Mouse (Mus musculus) kidney, adult 2 months (tissue): ENCODE results near the gene Naa30. TPM values are rescaled to one million over a fixed set of nuclear protein-coding genes. Genes with fewer than 3 reads are reported as not detected.

Experiments
- DNase-seq: peaks from one replicate; pipeline ENCODE4 v3.0.0; 2021
- H3K27ac ChIP-seq: fragments of 200-500 bp; 2 replicates; pipeline ENCODE4 v1.5.1; 2012; ENCODE audit warnings: low read depth, low read length, control low read depth, inconsistent platforms; ENCODE audit not compliant: insufficient read depth
- H3K27me3 ChIP-seq: fragments of 200-500 bp; replicated peaks from 2 replicates; pipeline ENCODE4 v1.6.1; 2012; ENCODE audit warnings: mild to moderate bottlenecking, moderate library complexity, low read length, inconsistent platforms; ENCODE audit not compliant: control insufficient read depth, insufficient read depth
- H3K36me3 ChIP-seq: fragments of 200-500 bp; 2 replicates; pipeline ENCODE4 v1.6.1; 2012; ENCODE audit warnings: mild to moderate bottlenecking, moderate library complexity, low read length, inconsistent platforms; ENCODE audit not compliant: control insufficient read depth, insufficient read depth
- H3K4me1 ChIP-seq: fragments of 200-500 bp; 2 replicates; pipeline ENCODE4 v1.6.1; 2011; ENCODE audit warnings: low read length; ENCODE audit not compliant: control insufficient read depth, insufficient read depth
- H3K4me3 ChIP-seq: fragments of 200-500 bp; 2 replicates; pipeline ENCODE4 v1.5.1; 2011; ENCODE audit warnings: mild to moderate bottlenecking, low read depth, low read length, control low read depth; ENCODE audit not compliant: insufficient read depth
- CTCF ChIP-seq: fragments of 200-500 bp; conservative IDR thresholded peaks from 2 replicates; pipeline ENCODE4 v1.5.1; 2011; ENCODE audit warnings: low read depth, mild to moderate bottlenecking, control low read depth, low read length, moderate library complexity, mixed read lengths; ENCODE audit not compliant: insufficient read depth, insufficient read length
- POLR2A ChIP-seq: fragments of 200-500 bp; IDR thresholded peaks from one replicate; pipeline ENCODE4 v1.6.1; 2011; ENCODE audit warnings: low read depth, low read length, control low read depth
- WGBS: fragments of 180-500 bp; shearing (Covaris S2); methylation state at CpG from one replicate; pipeline ENCODE4 v1.1.7; 2018; 5-methylcytosine and 5-hydroxymethylcytosine counted together
- polyA plus RNA-seq: library from polyadenylated mRNA; depleted of rRNA; stranded (reverse); fragments of >200 nt; gene quantifications from 2 replicates; pipeline ENCODE4 v1.2.3, GENCODE M21; 2012; rRNA removed

Naa30 gene
- 8.6 and 8.8 TPM in 2 replicates for polyA plus RNA-seq

DNA sequence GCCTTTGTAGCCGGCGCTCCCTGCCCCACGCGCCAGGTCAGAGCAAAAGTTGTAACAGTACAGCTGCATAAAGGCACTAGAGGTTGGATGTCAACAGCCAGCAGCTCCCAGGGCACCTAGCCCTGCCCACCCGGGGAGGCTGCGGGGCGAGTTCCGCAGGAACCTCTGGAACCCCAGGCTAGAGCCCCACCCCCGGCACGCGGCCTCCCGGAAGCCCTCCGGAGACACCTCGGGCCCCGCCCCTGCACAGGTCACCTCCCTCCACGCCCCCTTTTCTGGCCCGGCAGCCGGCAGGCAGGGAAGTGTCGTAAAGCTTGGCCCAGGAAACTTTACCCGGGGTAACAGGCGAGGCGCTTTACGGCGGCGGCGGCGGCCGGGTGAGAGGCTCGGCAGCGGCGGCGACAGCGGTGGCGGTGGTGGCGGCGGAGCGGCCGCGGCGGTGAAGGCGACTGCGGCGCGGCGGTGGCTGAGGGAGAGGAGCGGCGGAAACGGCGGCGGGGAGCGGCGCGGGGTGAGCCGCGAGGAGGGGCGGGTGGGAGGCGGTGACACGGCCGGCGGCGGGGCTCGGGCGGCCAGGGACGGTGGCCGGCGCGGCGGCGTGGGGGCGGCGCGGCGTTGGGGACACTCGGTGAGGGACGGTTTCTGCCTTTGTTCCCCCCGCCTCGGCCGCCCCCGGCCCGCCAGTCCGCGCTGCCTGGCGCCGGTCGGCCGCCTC lies at the start of gene Naa30:
Gene Naa30, plus strand, starts transcription at position 360 of the 715 bp plus-strand sequence.
- WGBS = 1% methylated on average over 85 of the region's 86 CpGs

DNA sequence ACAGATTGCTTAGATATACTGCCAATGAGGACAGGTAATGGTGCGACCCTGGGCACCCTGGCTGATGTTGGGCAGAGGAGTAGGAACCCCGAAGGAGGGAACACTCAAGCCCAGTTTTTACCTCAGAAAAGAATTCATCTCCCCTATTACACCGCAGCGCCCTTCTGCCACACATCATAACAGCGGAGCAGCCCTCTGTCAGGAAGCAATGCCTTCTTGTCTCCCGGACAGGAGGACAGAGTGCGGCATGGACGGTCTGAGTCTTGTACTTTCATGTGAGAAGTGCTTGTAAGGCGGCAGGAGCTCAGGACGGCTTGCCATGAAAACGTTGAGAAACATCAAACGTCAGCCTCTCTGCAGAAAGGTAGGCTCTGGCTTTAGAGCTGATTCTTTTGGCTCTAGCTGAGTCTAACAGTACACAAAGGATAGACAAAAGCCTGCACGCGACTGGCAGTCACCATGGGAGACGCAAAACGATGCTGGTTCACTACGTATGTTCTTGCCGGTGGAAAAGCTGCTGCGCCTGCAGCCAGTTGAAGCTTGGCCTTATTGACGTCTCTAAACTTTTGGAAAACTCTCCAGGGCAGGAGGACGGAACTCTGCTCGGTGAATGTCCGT lies 44.8 kb upstream of the Naa30 start:
- DNase-seq = no peak
- WGBS = 85% methylated on average over 23 of the region's 23 CpGs
- Histone ChIP-seq H3K36me3 (no peaks in the 10 kb centered on the region), H3K4me3 (no peak overlapping the region), H3K27me3 (no peaks in the 10 kb centered on the region), H3K4me1 (no peaks in the 10 kb centered on the region), H3K27ac (no peak overlapping the region)
- TF ChIP-seq POLR2A (no peak), CTCF (no peak)

More for the DNA sequence above, at the start of gene Naa30:
- H3K4me3 ChIP-seq = peak within 1 kb of the TSS; percentile 99
- H3K27me3 ChIP-seq = no peaks in the 10 kb centered on the region
- peaks cover 11% of the 10 kb centered on the region; the same call in 1 of the 2 replicates for H3K4me1 ChIP-seq
- peak; percentile 99 for DNase-seq
- peak within 1 kb of the TSS; percentile 56 for H3K27ac ChIP-seq
- no peaks in the 10 kb centered on the region for H3K36me3 ChIP-seq
- TF ChIP-seq CTCF = no peak
- TF ChIP-seq POLR2A = peak; percentile 22

DNA sequence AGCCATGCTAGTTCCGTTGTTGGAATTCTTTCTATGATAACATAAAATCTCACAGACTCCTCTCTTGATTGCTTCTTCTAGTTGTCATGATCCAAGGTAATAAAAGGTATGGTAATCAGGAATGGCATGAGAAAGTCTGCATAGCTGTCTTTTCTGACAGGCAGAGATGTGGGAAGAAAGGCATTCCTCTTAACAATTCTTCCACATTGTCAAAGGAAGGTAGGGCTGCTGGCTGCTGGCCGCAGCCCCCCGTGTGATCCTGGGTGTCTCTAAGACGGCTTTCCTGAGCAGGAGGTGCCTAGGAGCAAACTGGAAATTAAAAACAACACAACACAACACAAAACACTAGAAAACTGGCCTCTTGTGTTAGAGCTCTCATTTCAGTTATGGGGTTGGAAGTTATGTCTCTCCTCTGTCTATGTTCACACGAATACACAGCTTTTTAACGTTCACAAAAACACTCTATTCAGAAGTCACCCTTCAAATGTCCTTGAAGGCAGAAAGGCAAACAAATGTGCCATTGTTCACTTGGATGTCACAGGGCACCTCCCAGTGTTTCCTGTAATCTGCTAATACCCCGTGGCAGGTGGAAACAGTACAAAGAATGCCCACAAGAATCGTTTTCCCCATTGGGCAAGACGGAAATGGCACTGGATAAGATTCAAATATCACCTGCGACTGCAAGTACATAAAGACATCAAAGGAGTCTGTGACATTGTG lies 43.3 kb upstream of the Naa30 start:
- H3K4me3 ChIP-seq = no peak overlapping the region
- WGBS = 64% methylated on average over 10 of the region's 10 CpGs

DNA sequence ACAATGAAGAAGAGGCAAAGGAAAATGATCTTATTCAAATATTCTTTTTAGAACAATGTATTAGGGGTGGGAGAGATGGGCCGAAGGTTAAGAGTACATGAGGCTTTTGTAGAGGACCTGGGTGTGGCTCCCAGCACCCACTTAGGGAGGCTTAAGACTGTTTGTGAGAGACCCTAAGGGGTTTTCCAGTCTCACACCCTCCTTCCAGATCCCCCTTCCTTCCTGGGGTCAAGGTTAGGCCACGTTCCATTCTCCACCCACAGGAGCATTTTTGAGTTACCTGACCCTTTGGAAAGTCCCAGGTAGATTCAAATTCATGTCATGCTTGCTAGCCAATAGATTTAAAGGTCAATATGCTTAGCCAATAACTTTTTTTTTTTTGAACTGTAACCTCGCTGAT lies 39.6 kb upstream of the Naa30 start:
- Histone ChIP-seq H3K4me3 (no peak overlapping the region), H3K4me1 (no peaks in the 10 kb centered on the region), H3K27me3 (no peaks in the 10 kb centered on the region), H3K36me3 (no peaks in the 10 kb centered on the region), H3K27ac (no peak overlapping the region)
- WGBS = 84% methylated on average over 3 of the region's 3 CpGs
- no peak for DNase-seq
- TF ChIP-seq POLR2A = no peak
- TF ChIP-seq CTCF = no peak

More for the DNA sequence above, 43.3 kb upstream of the Naa30 start:
- H3K36me3 ChIP-seq = no peaks in the 10 kb centered on the region
- no peaks in the 10 kb centered on the region for H3K4me1 ChIP-seq
- H3K27me3 ChIP-seq = no peaks in the 10 kb centered on the region
- no peak overlapping the region for H3K27ac ChIP-seq
- no peak for DNase-seq
- TF ChIP-seq POLR2A (no peak), CTCF (no peak)

DNA sequence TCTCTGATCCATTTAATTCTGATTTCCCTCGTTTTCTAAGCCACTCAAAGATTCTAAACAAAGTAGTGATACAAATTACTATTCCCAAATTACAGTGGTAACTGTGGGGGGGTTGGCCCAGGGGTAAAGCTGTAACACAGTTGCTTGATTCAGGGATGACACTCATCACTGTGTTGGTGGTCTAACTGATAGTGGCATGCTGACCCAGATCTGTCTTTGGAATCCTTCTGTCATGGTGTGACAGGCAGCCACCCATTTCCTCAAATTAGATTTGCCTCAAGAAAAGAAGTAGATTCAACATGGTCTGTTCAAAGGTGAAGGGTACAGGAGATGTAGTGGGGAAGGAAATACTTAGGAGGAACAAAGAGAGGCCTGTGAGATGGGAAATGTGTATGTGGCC lies 33.9 kb upstream of the Naa30 start:
- Histone ChIP-seq H3K27ac (no peak overlapping the region), H3K4me3 (no peak overlapping the region), H3K36me3 (no peaks in the 10 kb centered on the region), H3K27me3 (no peaks in the 10 kb centered on the region), H3K4me1 (no peaks in the 10 kb centered on the region)
- DNase-seq = no peak
- TF ChIP-seq POLR2A (no peak), CTCF (no peak)
- WGBS = 59% methylated on average over 1 of the region's 1 CpGs

DNA sequence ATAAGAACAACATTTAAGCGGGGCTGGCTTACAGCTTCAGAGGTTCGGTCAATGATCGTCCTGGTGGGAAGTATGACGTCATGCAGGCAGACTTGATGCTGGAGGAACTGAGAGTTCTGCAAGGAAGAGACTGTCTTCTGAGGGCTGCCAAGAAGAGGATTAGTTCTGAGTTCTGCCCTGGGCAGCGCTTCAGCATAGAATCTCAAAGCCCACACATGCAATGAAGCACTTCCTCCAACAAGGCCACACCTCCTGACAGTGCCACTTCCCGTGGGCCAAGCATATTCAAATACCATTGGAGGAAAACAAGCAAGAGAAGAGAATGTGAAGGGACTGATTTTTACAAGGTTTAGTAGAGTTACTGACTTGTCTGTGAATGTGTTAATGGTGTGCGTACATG lies 31.3 kb upstream of the Naa30 start:
- H3K27me3 ChIP-seq = no peaks in the 10 kb centered on the region
- 94% methylated on average over 7 of the region's 7 CpGs for WGBS
- no peak overlapping the region for H3K27ac ChIP-seq
- no peak for DNase-seq
- H3K4me3 ChIP-seq = no peak overlapping the region
- H3K4me1 ChIP-seq = no peaks in the 10 kb centered on the region
- H3K36me3 ChIP-seq = no peaks in the 10 kb centered on the region
- TF ChIP-seq POLR2A (no peak), CTCF (no peak)

DNA sequence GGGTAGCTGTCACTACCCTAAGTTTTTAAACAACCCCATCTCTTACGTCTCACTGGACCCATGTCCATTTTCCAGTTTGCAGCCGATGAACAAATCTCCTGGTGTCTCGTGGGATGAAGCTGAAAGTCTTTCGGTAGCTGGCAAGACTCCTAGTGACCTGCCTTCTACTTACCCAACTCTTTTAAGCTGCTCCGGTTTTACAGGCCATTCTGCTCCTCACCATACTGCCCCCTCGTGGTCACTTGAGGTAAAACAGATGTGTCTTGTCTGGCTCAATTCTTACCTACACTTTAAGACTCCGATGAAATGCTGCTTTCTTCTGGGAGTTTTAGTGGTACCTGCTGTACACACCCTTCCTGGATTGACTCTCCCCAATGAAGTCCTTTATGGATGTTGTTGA lies 18.2 kb upstream of the Naa30 start:
- peak; percentile 69 for DNase-seq
- TF ChIP-seq POLR2A = no peak
- TF ChIP-seq CTCF = peak; percentile 67
- H3K27me3 ChIP-seq = no peaks in the 10 kb centered on the region
- 40% methylated on average over 7 of the region's 7 CpGs for WGBS
- H3K27ac ChIP-seq = no peak overlapping the region
- H3K36me3 ChIP-seq = no peaks in the 10 kb centered on the region
- no peak overlapping the region for H3K4me3 ChIP-seq
- no peaks in the 10 kb centered on the region for H3K4me1 ChIP-seq
